Mouse (Mus musculus): ENCODE measurements around the gene Usp5.

The Usp5 gene

DNA sequence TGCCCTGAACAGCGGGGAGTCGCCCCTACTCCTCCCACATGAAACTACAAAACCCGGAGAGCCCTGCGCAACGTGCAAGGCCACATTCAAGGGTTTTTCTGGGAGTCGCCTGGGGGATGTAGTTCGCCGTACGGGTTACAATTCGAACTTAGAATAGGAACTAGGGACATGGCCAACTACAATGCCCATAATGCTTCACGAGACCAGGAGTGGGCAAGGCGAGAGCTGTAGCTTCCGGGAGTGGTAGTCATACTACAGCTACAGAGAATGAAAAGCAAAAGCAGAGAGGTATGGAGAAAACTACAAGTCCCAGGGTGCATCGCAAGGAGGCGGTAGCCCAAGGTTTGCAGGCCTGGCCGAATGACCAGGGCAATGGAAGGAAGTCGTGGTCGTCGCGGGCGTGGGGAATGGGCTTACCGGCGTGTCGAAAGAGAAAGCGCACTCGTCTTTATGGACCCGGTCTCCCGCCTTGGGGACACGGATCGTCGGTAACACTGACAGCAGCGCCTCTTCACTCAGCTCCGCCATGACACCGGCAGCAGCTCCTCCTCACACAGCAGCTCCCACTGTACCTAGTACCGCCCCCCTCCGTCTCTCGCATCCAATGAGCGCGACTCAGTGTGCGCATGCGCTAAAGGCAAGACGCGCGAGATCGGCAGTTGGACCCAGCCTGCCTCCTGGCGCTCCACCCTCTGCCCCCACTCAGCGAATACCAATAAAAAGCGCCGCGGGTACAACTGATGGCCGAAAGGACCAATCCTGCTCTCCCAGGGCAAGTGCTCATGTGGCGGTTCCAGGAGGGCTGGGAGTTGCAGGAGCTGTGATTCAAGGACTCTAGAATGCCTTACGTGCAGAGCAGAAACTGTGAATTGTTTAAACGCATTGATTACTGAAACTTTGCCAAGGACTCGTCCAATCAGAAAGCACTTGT, at the start of gene Usp5, which contains the start of gene Cdca3:
Gene Usp5, minus strand, starts transcription at position 617 of the 931 bp plus-strand sequence.
Gene Cdca3, plus strand, starts transcription at position 680 of the 931 bp plus-strand sequence.
- DNase-seq (ENCODE audit: low spot score in 2 of 2): peak; percentile 99

DNA sequence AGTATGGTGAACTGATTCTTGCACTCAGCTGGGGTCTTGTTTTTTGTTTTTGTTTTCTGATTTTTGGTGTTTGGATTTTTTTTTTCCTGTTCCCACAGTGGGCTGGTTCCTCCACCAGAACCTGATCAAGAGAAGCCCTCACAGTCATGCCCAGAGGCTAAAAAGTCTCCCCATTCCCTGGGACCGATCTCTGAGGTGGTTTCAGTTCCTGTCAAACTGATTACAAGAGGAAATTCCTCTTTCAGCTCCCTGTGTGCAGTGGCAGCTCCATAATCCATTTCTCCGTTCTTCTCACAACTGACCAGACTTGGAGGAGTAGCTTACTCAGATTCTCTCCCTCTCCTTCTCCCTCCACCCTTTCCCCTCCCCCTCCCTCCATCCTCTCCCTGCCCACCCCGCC, 45.1 kb upstream of the Usp5 start:
- no peak for DNase-seq (ENCODE audit: low spot score in 2 of 2)

DNA sequence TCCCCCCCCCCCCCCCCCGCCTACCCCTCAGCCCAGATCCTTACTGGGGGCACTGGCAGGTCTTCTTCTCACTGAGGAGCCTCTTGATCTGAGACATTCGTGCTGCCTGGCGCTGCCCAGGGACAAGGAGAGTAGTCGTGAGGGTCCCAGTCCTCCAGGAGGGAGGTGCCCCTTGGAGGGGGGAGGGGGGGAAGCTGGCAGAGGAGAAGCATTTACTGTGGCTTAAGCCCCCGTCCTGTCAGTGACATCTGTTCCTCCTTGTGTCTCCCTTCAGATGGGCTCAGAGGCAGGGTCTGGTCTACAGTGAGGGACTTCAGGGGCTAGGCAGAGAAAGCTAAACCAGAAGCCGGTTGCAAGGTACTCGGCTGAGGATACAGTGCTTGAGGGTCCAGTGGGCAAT, 37.3 kb upstream of the Usp5 start:
- no peak for DNase-seq (ENCODE audit: low spot score in 2 of 2)

DNA sequence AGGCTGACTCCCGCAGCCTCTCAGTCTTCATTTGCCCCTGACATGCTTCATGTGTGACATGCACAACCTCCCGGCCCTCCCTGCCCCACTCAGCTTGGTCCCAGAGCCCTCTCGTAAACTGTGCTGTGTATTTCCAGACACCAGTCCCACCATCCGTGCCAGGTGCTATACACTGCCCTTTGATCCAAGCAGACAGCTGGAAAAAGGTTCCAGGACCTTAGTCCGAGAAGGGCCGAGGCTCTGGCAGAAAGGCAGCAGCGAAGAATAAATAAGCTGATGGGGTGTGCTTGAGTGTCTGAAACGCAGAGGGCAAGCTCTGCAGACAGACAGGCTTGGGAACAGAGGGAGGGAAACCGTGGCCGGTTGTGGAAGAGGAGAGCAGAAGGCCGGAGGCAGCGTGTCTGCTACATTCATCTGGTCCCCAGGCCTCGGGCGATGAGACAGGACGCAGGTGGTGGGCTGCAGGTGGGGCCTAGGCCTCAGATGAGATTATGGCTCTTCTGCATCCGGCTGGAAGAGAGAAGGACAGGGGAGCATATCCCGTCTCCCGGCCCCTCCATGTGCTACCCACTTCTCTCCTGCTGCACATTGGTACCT, 36.6 kb upstream of the Usp5 start:
- DNase-seq (ENCODE audit: low spot score in 2 of 2): no peak

DNA sequence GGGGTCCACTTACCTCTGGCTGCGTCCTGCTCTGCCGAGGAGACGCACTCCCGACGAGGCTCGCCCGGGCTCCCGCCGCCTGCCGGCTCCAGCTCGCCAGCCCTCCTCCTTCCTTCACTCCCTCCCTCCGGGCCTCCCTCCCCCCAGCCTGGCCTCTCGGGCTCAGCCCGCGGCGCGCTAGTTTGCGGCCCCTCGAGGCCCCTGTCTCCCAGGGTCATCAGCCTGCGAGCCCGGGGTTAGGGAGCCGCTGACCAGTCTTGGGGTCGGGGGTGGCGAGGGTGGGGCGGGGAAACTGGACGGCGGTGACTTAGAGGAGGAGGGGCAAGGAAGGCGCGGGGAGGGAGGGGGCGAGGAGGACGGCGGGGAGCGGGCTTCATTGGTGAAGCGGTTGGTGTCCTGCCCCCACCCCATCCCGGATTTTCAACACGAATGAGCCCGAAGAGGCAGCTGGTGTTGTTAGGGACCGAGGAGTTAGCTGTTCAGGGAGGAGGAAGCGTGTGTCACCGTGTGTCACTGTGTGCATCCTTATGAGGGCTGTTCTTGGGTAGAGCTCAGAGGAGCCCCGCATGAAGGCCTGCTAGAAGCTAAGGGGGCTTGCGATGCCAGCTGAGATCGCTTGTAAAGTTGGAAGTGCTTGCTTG, 34.5 kb upstream of the Usp5 start, which contains the start of gene Gpr162:
Gene Gpr162, minus strand, starts transcription at position 326 of the 641 bp plus-strand sequence.
- peak; percentile 71 to 84 for DNase-seq (ENCODE audit: low spot score in 2 of 2)

DNA sequence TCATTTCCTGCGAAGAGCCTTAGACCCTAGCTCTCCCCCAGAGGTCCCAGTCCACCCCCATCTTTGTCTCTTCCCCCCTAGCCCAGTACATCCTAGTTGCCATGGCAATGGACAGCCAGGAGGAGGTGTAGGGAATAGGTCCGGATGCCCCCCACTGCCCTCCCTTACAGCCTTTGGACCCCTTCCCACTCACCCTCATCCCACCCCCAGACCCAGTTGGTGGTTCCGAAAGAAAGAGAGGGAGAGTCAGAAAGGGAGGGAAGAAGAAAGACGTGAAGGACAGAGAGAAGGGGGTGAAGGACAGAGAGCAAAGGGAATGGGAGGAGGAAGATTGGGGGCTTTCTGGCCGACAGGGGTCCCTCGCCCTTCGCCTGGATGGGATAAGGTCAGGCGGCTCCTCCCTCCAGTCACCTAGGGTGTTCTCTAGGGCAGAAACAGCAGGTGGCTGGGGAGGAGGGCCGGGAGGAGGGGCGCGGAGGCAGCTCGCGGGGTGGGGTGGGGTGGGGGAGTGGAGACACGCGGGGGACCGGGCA, 33.9 kb upstream of the Usp5 start:
- DNase-seq (ENCODE audit: low spot score in 2 of 2): no peak

DNA sequence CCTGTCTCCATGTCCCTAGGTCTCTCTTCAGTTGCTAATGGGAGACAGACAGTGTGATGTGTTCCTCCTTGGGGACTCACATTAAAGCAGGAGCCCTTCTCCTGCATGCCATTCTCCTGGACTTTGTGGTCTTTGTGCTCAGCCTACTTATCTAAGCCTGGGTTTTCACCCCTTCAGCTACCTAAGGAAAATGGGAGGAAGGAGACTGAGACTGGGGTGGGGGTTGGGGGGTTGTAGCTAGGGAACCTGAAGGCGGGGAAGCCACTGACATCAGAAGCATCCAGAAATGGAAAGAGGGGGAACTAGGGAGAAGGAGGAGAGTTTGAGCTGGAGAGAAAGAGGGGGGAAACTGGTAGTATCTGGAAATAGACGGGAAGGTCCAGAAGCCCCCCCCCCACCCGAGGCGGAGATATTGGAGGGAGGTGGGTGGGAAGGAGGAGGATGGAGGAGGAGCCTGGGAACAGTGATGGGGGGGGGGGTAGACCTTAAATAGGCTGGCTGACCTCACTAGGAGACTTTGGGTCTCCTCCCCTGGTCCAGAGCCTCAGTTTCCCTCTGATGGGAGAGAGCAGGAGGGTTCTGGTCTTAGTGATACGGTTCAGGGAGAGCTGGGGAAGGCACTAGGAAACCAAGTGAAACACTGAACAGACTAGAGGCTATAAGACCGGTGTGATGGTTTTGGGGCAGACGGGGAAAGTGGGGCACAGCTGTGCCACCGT, 33.3 kb upstream of the Usp5 start:
- DNase-seq (ENCODE audit: low spot score in 2 of 2): peak; percentile 37 to 49

DNA sequence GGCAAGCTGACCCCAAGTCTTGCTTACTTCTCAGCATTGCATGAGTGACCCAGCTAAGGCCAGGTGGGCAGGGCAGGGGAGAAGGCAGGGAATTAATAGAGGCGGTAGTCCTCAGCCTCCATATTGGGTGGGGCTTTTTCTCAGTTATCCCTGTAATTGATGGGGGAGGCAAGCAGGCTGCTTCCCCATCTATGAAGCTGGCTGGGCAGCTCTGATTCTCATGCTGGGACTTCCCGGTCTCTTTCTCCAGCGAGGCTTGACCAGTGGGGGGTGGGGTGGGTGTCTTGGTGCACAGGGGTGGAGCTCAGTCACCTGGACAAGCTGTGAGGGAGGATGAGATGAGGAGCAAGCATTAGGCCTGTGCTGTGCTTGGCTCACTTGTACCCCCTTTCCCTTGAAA, 32.5 kb upstream of the Usp5 start:
- DNase-seq (ENCODE audit: low spot score in 2 of 2): peak in 1 of 2 experiments; percentile 17

DNA sequence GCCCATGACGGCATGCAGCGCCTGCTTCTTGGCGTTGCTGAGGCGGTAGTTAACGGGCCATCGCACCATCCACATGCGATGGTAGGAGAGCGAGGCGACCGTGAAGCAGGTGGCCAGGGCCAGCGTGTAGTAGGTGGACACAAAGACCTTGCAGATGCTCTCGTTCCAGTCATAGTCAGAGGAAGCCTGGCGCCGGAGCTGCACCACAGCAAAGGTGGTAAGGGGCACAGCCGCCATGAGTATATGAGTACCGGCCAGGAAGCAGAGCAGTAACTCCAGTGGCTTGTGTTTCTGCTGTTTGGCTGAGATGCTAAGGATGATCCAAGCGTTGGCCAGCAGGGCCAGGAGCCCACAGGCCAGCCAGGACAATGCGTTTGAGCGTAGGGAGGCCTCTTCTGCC, 32.0 kb upstream of the Usp5 start:
- DNase-seq (ENCODE audit: low spot score in 2 of 2): peak in 1 of 2 experiments; percentile 18

DNA sequence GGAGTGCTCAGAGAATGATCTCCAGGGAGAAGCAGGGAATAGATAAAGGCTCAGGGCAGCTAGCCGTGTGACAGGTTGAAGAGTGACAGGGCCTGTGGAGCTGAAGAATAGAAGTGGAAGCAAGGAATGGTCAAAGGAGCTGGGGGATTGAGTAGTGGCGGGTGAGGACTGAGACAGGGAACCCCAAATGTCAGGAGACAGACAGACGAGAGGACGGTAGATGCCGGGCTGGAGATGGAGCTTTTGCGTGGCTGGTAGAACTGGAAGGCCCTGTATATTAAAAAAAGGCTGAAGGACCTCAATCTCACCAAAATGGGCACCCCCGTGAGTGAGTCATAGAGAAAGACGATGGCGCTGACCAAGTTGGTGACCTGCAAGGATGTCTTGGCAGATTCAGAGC, 31.2 kb upstream of the Usp5 start:
- DNase-seq (ENCODE audit: low spot score in 2 of 2): peak in 1 of 2 experiments; percentile 21

DNA sequence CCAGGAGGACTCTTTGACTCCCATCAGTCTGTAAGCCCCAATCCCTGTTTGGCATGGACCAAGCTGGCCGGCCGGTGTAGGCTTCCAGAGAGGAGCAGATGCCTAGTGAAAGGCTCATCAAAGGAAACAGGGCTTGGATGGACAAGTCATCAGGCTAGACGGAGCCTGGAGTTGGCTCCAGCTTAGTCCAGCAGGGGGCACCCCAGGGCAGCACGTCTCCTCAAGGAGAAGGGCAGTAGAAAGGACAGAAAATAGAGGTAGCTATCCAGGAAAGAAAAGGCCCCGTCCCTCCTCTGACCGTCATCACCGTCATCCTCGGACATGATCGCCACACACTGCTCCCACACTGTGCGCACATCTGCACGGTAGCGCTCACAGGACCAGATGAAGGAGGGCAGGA, 30.4 kb upstream of the Usp5 start:
- DNase-seq (ENCODE audit: low spot score in 2 of 2): peak; percentile 79 to 85

DNA sequence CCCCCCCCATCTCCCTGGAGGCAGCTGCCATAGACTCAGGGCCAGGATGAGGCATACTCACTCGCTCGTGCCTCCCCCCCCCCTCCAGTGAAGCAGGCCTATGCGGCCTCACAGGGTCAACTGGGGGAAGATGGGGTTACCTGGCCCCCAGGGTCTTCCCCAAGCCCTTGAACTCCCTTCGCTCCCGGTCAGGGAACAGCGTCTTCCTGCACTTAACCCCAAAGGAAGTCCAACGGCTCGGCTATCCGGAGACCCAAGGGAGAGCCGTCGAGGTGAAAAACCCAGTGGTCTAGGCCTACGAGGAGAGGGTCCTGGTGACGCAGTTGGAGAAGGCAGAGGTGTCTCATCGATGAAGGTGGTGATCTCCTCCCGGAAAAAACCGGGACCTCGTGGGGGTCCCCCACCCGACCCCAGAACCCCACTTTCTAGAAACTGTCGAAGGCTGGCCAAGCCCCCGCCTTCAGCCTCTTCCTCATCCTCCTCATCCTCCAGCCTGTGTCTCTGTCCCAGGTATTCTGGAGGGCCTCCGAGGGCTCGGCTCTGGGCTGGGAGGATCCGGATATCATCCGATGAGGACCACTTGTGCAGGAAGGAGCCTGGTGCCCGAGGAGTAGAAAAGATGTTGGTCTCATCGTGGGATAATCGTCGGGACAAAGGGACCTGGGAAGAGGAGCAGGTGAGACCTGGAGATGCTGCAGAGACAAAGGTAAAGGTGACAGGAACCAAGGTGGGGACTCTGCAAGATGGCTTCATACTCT, 29.5 kb upstream of the Usp5 start:
- peak in 1 of 2 experiments; percentile 20 for DNase-seq (ENCODE audit: low spot score in 2 of 2)

DNA sequence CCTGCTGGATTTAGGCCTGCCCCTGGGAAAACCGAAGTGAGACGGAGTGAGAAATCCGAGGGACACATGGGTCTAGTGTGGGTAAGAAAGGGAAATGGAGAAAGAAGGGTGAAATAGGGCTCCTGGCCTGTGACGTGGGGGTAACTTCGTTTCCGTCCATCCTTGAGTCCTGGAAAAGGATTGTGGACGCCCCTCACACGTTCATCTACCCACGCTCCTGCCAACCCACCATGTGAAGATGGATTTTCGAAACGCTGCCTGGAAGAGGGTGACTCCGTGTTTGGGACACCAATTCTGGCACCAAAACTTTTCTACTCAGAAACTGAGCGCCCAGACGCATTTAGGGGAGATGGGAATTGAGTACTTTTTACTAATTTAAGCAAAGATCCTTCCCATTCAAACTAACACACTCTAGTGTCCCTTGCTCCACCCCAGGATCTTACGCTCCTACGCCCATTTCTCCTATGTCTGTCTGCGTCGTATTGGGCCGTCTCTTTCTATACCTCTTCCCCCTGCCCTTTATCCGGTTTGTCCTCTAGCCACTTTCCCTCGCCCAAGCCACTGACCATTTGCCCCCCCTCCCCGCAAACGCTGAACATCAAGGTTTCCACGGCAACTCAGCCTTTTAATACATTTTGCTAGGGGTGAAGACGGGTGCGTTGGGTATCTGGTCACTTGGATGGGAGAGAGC, 28.7 kb upstream of the Usp5 start:
- DNase-seq (ENCODE audit: low spot score in 2 of 2): peak in 1 of 2 experiments; percentile 8

DNA sequence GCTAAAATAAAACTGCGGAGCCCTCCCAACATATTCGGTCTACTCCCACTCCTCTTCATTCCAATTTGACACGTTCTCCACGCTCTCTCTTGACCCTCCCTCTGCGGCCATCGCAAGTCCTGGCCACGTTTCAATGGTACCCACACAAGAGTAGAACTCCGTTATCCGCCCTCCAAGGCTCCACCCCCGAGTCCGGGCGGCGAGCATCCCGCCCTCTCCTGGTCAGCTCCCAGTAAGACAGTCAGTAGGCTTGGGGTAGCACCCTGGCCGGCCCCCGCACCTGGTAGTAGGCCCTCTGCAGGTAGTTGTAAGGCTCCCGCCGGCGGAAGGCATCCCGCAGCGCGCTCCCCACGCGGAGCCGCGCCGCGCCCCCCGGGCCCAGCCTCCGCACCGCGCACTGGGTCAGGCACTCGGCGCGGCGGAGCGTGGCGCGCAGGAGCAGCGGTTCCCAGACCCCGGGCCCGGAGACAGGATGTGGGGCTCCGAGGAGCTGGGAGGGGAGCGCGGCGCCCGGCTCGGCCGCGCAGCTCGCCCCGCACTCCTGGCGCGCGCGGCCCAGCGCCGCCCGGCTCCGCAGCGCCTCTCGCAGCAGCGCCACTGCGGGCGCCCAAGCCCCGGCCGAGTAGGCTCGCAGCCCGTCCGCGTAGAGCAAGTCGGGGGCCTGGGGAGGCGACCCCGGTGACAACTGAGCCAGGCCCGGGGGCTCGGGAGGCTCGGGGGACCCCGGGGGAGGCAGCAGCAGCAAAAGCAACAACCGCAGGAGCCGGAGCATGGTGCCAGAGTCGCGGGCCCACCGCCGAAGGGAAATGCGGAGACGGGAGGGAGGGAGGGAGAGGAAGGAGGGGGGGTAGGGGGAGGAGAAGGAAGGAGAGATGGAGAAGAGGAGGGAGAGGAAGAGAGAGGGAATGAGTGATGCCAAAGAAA, 27.9 kb upstream of the Usp5 start, which contains the start of gene P3h3:
Gene P3h3, minus strand, starts transcription at position 837 of the 924 bp plus-strand sequence.
- peak; percentile 87 to 88 for DNase-seq (ENCODE audit: low spot score in 2 of 2)

DNA sequence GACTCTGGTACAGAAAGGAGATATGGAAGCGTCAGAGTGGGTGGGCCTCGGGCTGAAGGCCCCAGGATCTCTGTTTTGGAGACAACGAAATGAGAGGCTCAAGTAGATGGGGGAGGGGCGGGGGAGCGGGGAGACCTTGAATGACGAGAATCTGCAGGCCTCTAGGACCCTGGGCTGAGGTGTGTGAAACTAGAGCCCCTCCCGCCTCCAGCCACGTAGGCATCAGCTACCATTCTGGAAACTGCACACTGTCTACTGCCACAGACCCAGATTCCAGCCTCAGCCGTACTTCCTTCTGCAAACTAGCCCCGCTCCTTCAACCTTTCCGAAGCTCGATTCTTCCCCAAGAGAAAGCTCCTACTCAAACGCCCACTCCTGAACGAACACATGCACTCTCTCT, 27.0 kb upstream of the Usp5 start:
- peak; percentile 63 to 64 for DNase-seq (ENCODE audit: low spot score in 2 of 2)

DNA sequence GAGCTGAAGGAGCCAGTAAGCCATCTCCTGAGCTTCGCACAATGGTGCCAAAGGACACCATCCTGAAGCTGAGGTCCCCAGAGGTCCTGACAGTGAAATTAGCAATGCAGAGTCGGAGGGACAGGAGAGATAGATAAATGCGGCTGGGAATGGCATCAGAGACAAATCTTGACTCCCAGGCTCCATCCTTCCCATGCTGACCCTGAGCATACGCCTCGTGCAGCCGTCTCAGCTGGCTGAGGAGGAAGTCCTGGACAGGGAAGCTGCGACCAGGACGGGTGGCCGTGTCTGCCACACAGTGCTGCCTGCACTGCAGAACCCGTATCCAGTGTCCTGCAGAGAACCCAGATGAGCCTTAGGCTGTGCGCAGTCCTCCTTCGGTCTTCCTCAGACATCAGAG, 25.4 kb upstream of the Usp5 start:
- no peak for DNase-seq (ENCODE audit: low spot score in 2 of 2)

DNA sequence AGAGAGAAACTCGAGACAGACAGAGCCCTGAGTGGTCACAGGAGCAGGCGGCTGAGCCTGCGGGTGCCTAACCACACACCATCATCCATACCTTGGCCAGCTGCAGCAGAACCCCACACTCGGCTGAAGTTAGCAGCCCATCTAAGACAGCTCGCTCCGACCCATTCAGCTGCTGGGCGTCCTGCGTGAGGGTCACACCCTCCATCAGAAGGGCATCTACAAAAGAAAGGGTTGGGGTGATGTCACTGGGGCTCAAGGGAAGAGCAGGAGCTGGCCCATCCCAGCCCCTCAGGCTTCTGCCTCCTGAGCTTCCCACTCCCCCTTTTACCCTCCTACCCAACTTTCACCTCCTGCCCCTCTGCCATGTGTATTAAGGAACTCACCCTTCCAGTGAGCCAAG, 21.3 kb upstream of the Usp5 start:
- no peak for DNase-seq (ENCODE audit: low spot score in 2 of 2)

DNA sequence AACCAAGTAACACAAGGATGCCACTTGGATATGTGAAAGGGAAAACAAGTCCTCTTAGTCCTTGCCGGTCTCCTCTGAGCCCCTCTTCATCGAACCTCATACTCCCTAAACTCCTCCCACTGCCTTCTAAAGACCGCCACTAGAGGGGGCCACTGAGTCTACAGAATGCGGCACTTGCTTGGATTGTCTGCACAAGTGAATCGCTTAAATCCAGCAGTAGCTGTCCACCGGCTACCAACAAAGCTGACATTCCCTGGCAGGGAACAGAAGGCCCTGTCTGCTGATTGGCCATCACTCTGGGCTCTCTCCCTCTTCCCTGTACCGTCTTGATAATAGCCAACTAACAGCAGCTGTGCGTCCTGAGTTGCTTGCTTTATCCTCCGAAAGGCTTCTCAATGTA, 18.0 kb upstream of the Usp5 start:
- peak; percentile 82 to 91 for DNase-seq (ENCODE audit: low spot score in 2 of 2)

All from frontal cortex, postnatal 10 days (tissue).